Comparison of ENCODE assay signal across 15 mouse cellular contexts in the genomic region with DNA sequence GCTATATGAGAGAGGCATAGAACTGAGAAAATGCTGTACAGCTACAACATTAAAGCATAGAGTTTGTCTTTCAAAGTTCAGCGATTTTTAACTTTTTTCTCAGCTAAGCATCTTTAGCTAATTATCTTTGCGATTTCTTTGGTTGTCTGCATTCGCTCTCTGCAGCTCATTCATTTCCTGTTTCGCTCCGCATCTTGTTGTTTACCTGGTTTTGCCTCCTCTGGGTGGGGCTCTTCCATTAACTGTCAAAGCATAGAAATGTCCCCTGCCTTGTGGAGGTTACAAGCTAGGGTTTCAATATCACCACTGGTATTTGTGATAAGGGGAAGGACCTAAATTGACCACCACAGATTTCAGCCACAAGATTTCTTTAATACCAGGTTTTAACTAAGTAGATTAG.
"Had no signal": no experiment of that assay in that cellular context is flagged by ENCODE, and none has a peak within 500 bp of the region (broad histone marks: within the 10 kb centered on the region; RNA-seq: fewer than 3 reads in every experiment).

No protein-coding gene starts in this region.

- ATAC-seq: intestine, postnatal 0 days; liver, embryonic 12.5 days; midbrain, embryonic 13.5 days; midbrain, embryonic 16.5 days had no signal

- DNase-seq: kidney, postnatal 25 days; layer of hippocampus, postnatal 36 days; left cerebral cortex, postnatal 4 days; lung, adult 2 months; lung, postnatal 36 days; retina, postnatal 1 day; right cerebral cortex, postnatal 25 days; spleen, adult 18-20 months; thymus, adult 18-20 months; thymus, postnatal 14 days; thymus, postnatal 4 days had no signal
